Mouse (Mus musculus) heart, postnatal 0 days (tissue): Measurements from ENCODE around the gene Lmntd1. TPM values are rescaled to one million over a fixed set of nuclear protein-coding genes. Genes with fewer than 3 reads are reported as not detected.

ENCODE experiments used
- ATAC-seq: fragments of 200-750 bp; cut with Nextera tagmentation; 2 replicates; pipeline ENCODE4 v1.8.0; 2017; ENCODE audit warnings: low read depth, moderate number of reproducible peaks, moderate library complexity; ENCODE audit not compliant: insufficient read depth
- DNase-seq: peaks from one replicate; pipeline ENCODE4 v3.0.0-alpha.2; 2016; ENCODE audit warnings: low spot score
- H3K27ac ChIP-seq: fragments of 300-500 bp; sonication (generic); 2 replicates; pipeline ENCODE4 v1.5.1; 2014; ENCODE audit warnings: low read depth, mild to moderate bottlenecking
- H3K27me3 ChIP-seq: fragments of 300-500 bp; sonication (generic); 2 replicates; pipeline ENCODE4 v1.6.1; 2014; ENCODE audit warnings: low read length, mixed read lengths; ENCODE audit not compliant: control insufficient read depth, insufficient read depth
- H3K36me3 ChIP-seq: fragments of 300-500 bp; sonication (generic); replicated peaks from 2 replicates; pipeline ENCODE4 v1.6.1; 2014; ENCODE audit warnings: low read length, mixed read lengths; ENCODE audit not compliant: control insufficient read depth, insufficient read depth
- H3K4me1 ChIP-seq: fragments of 300-500 bp; sonication (generic); 2 replicates; pipeline ENCODE4 v1.6.1; 2014; ENCODE audit warnings: antibody characterized with exemption; ENCODE audit not compliant: control insufficient read depth, insufficient read depth
- H3K4me2 ChIP-seq: fragments of 300-500 bp; sonication (generic); 2 replicates; pipeline ENCODE4 v1.6.1; 2014; ENCODE audit warnings: low read depth, mild to moderate bottlenecking, low read length, moderate library complexity
- H3K4me3 ChIP-seq: fragments of 300-500 bp; sonication (generic); 2 replicates; pipeline ENCODE4 v1.5.1; 2014; ENCODE audit warnings: low read depth, low read length
- H3K9ac ChIP-seq: fragments of 300-500 bp; sonication (generic); replicated peaks from 2 replicates; pipeline ENCODE4 v1.6.1; 2014; ENCODE audit warnings: low read depth, low read length, mixed read lengths
- H3K9me3 ChIP-seq: fragments of 300-500 bp; sonication (generic); replicated peaks from 2 replicates; pipeline ENCODE4 v1.6.1; 2016; ENCODE audit warnings: low read length; ENCODE audit not compliant: control insufficient read depth
- CTCF ChIP-seq: IDR thresholded peaks from 2 replicates; pipeline ENCODE4 v1.5.1; 2016; ENCODE audit warnings: antibody characterized with exemption, control low read depth, low read depth
- EP300 ChIP-seq: IDR thresholded peaks from 2 replicates; pipeline ENCODE4 v1.6.1; 2016; ENCODE audit warnings: antibody characterized with exemption, low read depth
- WGBS: fragments of 180-500 bp; shearing (Covaris S2); extraction: QIAGEN DNeasy Blood & Tissue Kit; methylation state at CpG from one replicate; pipeline ENCODE4 v1.1.7; 2014; 5-methylcytosine and 5-hydroxymethylcytosine counted together
- polyA plus RNA-seq: library from polyadenylated mRNA; unstranded; fragments of >200 nt; fragmentation: Nextera tagmentation; extraction: Ambion mirVana; gene quantifications from 2 replicates; pipeline ENCODE4 v1.2.1, GENCODE M21; 2015
- total RNA-seq: library from RNA; depleted of rRNA; stranded (reverse); fragments of >200 nt; gene quantifications from 2 replicates; pipeline ENCODE4 v1.2.3, GENCODE M21; 2014; ENCODE audit warnings: low replicate concordance

The Lmntd1 gene
- total and polyA plus RNA-seq, 2 experiments from 2014 or later, result 4.5 to 9.8 TPM

DNA sequence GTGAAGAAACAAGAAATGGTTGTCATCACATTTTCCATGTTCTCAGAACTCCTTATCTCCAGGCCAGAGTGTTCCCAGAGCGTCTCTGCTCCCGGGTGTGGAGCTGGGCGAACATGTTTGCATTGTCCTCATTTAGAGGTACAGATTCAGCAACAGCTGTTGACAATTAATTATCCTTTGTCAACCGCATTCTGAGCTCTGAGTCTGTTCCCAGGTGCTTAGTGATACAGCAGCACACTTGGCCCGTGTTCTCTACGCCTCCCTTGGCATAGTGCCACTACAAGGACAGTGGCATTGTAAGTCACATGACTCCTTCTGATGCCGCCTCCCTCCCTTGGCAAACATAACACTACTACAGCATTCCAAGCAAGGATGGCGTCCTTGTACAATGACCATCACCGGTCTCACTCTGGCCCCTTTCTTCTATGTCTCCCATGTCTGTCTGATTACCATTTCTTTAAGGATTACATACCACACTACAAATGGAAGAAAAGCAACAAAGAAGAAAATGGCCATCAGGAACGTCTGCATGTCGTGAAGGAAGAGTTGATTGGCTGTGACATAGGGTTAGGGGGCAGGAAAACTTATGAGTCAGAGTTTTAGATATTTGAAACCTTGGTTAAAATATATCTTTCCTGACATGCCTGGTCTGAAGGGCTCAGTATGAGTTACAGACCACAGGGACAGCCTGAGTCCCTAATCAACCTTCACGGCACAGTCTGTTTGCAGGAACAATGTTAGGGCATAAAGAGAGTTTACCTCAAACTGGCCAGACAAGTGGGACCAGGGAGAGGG lies 231.3 kb downstream of the Lmntd1 start:
- Histone ChIP-seq H3K9me3 (no peaks in the 10 kb centered on the region), H3K4me2 (0 out of 2 replicates have a peak overlapping the region, but pooled peaks have one; percentile 6), H3K27ac (peak overlapping the region; percentile 31; the same call in 1 of the 2 replicates), H3K4me3 (no peak overlapping the region), H3K36me3 (no peaks in the 10 kb centered on the region), H3K27me3 (0 out of 2 replicates have a peak, but pooled peaks cover 3% of the 10 kb centered on the region), H3K4me1 (peaks cover 27% of the 10 kb centered on the region), H3K9ac (no peak overlapping the region)
- 19% methylated on average over 12 of the region's 12 CpGs for WGBS
- peak; percentile 63 for ATAC-seq
- DNase-seq, result peak; percentile 75
- TF ChIP-seq EP300, result peak; percentile 54; the same call in 1 of the 2 replicates
- TF ChIP-seq CTCF, result no peak

DNA sequence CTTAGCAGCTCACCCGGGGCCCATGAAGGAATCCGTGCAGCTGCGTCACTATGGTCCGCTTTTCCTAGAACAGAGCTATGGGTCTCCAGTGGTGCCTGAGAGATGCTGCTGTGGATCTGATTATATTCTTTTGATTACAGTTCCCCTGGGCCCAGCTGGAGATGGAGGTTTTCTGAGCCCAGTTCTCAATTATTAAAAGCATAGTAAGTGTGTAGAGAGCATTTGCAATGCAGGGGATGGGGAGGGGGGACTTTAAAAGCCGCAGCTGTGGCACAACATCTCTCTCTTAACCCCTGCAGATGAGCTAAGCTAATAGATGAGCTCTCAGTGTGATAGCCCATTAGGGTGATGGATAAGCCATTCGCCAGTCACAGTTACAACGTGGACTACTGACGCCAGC lies 233.2 kb downstream of the Lmntd1 start:
- no peak overlapping the region for H3K4me3 ChIP-seq
- DNase-seq, result no peak
- H3K4me1 ChIP-seq, result peaks cover 13% of the 10 kb centered on the region
- H3K27ac ChIP-seq, result no peak overlapping the region
- H3K36me3 ChIP-seq, result no peaks in the 10 kb centered on the region
- H3K9ac ChIP-seq, result no peak overlapping the region
- no peaks in the 10 kb centered on the region for H3K9me3 ChIP-seq
- H3K4me2 ChIP-seq, result no peak overlapping the region
- WGBS, result 90% methylated on average over 8 of the region's 8 CpGs
- ATAC-seq, result no peak
- H3K27me3 ChIP-seq, result peaks cover 3% of the 10 kb centered on the region; the same call in 1 of the 2 replicates
- TF ChIP-seq EP300, result no peak
- TF ChIP-seq CTCF, result no peak

DNA sequence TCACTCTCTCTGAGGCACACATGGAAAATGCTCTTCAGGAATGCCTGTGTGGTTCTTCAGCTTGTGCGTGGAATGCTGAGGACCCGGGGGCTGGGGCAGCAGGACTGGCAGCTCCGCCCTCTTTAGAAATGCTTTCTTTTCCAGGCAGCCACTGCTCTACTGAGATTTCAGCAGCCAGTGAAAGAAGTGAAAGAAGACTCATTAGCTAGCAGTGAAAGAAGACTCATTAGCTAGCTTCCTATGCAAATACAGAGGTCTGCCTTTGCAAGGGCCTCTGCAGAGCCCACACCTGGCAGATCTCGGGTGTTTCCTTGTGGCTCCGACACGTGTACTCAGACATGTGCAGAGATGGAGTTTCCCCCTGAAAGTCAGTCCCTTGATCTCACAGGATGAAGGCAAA lies 234.9 kb downstream of the Lmntd1 start:
- Histone ChIP-seq H3K27ac (no peak overlapping the region), H3K4me1 (peaks cover 13% of the 10 kb centered on the region), H3K36me3 (no peaks in the 10 kb centered on the region), H3K4me3 (no peak overlapping the region), H3K9me3 (no peaks in the 10 kb centered on the region), H3K9ac (no peak overlapping the region), H3K4me2 (no peak overlapping the region), H3K27me3 (peaks cover 7% of the 10 kb centered on the region; the same call in 1 of the 2 replicates)
- no peak for TF ChIP-seq EP300
- no peak for TF ChIP-seq CTCF
- DNase-seq, result no peak
- ATAC-seq, result no peak
- 38% methylated on average over 6 of the region's 6 CpGs for WGBS

DNA sequence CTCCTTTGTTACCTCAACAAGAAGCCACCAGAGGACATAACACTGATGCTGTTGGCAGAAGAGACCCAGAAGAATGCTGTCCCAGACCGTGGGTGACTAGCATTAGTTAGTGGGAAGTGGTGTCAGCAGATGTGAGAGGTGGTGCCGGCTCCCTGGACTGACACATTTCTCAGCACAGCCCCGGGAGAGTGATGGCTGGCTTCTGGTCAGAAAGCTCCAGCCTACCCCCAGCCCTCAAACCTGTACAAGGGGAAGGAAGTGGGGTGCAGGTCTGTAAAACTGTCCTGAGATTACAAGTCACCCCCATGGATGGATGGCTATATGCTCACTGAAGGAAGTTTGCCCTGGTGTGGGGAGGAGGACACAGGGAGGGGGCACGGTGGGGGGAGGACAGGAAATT lies 235.4 kb downstream of the Lmntd1 start:
- Histone ChIP-seq H3K9me3 (no peaks in the 10 kb centered on the region), H3K27me3 (peaks cover 7% of the 10 kb centered on the region; the same call in 1 of the 2 replicates), H3K4me3 (no peak overlapping the region), H3K4me2 (no peak overlapping the region), H3K36me3 (no peaks in the 10 kb centered on the region), H3K27ac (no peak overlapping the region), H3K4me1 (peaks cover 13% of the 10 kb centered on the region), H3K9ac (no peak overlapping the region)
- ATAC-seq, result no peak
- no peak for TF ChIP-seq EP300
- TF ChIP-seq CTCF, result no peak
- WGBS, result 36% methylated on average over 4 of the region's 4 CpGs
- no peak for DNase-seq

DNA sequence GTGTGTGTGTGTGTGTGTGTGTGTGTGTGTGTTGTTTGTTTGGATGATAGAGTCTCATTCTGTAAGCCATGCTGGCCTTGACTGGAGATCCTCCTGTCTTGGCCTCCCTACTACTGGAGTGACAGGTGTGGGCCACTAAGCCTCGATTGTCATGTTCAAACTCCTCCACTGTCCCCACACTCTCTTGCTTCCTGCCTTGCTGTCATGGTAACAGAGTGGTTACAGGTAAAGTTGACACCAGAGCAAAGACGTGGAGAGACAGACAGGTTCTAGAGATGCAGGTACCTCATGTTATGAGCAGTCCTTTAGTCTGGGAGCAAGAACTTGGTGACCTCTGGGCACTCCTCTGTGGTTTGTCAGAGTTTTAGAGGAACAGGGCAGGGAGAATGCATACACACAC lies 239.7 kb downstream of the Lmntd1 start:
- WGBS, result 80% methylated on average over 2 of the region's 2 CpGs
- Histone ChIP-seq H3K27ac (no peak overlapping the region), H3K4me3 (no peak overlapping the region), H3K9ac (no peak overlapping the region), H3K27me3 (peaks cover 4% of the 10 kb centered on the region; the same call in 1 of the 2 replicates), H3K4me1 (peaks cover 3% of the 10 kb centered on the region; the same call in 1 of the 2 replicates), H3K36me3 (no peaks in the 10 kb centered on the region), H3K4me2 (no peak overlapping the region), H3K9me3 (no peaks in the 10 kb centered on the region)
- TF ChIP-seq EP300, result no peak
- TF ChIP-seq CTCF, result no peak
- DNase-seq (no peak), ATAC-seq (no peak)
